21 mouse cellular contexts compared by ENCODE assay signal in the genomic region with DNA sequence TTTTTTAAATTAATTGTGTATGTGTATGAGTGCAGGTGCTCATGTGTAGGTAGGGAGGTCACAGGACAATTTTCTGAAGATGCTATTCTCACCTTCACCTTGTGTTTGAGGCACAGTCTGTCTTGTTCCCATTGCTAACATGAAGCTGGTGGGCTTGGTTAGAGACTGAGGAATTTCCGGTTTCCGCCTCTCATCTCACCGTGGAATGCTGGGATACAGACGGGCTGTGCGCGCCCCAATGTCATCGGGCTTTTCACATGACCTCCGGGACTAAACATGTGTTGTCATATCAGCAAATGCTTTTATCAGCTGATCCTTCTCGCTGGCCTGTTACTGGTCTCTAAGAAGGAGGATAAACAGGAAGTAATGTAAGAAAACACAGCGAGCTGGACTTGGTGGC.
"Had no signal": no experiment of that assay in that cellular context is flagged by ENCODE, and none has a peak within 500 bp of the region (broad histone marks: within the 10 kb centered on the region; RNA-seq: fewer than 3 reads in every experiment).

No protein-coding gene starts in this region.

- H3K36me3 ChIP-seq: heart, embryonic 10.5 days; heart, embryonic 12.5 days; hindbrain, embryonic 10.5 days; hindbrain, embryonic 12.5 days; intestine, embryonic 15.5 days; limb, embryonic 10.5 days; limb, embryonic 12.5 days; liver, embryonic 13.5 days had no signal

- H3K4me3 ChIP-seq: heart, adult 2 months; heart, embryonic 10.5 days; heart, embryonic 12.5 days; hindbrain, embryonic 10.5 days; hindbrain, embryonic 12.5 days; intestine, embryonic 15.5 days; limb, embryonic 10.5 days; limb, embryonic 12.5 days; liver, embryonic 13.5 days had no signal

- H3K27ac ChIP-seq: heart, adult 2 months; heart, embryonic 10.5 days; hindbrain, embryonic 10.5 days; hindbrain, embryonic 12.5 days; hindbrain, embryonic 14.5 days; intestine, embryonic 15.5 days; limb, embryonic 10.5 days; limb, embryonic 12.5 days; liver, embryonic 13.5 days had no signal

- H3K4me1 ChIP-seq: heart, embryonic 12.5 days; intestine, embryonic 15.5 days; liver, embryonic 13.5 days had no signal

- DNase-seq: gastrocnemius, adult 2 months; gastrocnemius, postnatal 10 days; gastrocnemius, postnatal 25 days; heart, adult 2 months; heart, postnatal 10 days; heart, postnatal 4 days; kidney, adult 18-20 months; kidney, adult 8-10 months; kidney, postnatal 10 days; kidney, postnatal 25 days; kidney, postnatal 4 days; liver; liver, embryonic 13.5 days had no signal

- H3K9me3 ChIP-seq: heart, embryonic 10.5 days; heart, embryonic 12.5 days; hindbrain, embryonic 10.5 days; hindbrain, embryonic 12.5 days; intestine, embryonic 15.5 days; limb, embryonic 10.5 days; limb, embryonic 12.5 days; liver, embryonic 13.5 days had no signal

- H3K27me3 ChIP-seq: hindbrain, embryonic 12.5 days had no signal
